ENCODE assay signal across 8 mouse cellular contexts in the genomic region with DNA sequence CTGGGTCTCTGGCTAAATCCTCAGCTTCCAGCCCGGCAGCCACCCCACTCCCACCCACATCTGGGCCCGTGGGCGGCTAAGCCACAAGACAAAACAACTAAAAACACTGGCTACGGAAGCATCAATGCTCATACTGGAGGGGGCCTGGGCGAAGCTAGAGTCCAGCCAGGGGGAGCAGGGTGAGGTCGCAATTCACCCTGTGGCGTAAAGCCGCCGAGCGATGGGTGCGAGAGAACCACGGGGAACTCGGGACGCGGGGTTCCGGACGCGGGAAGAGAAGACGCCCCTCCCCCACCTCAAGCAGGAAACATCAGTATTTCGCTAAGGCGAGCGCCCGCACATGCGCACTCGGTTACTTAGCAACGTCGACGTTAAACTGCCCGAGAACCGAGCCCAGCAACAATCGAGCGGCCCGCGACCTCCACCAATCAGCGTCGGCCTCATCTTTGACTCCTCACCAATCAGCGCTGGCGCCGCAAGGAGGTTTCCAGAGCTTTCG. TPM values are rescaled to one million over a fixed set of nuclear protein-coding genes. Genes with fewer than 3 reads are reported as not detected.
DNase-seq lines count a peak whose midpoint lies in the region; ATAC-seq and TF ChIP-seq lines count a peak whose summit lies in the region.

A gene (plus strand): TSS at position 445 of the 499 bp plus-strand sequence.

- no peaks in the 10 kb centered on the region for H3K27me3 ChIP-seq in forebrain, embryonic 15.5 days

- H3K4me1 ChIP-seq in forebrain, embryonic 15.5 days = peaks cover 41% of the 10 kb centered on the region
- peaks cover 12% of the 10 kb centered on the region for H3K4me1 ChIP-seq in lung, adult 2 months (ENCODE audit: control insufficient read depth, insufficient read depth, low read length)

- WGBS in forebrain, embryonic 15.5 days = under 1% methylated on average over 40 of the region's 40 CpGs
- under 1% methylated on average over 40 of the region's 40 CpGs for WGBS in lung, adult 2 months

- peak; percentile 100 for DNase-seq in ES-CJ7 (ENCODE audit: low read depth, low spot score)
- peak; percentile 100 for DNase-seq in cerebellum, adult 11-12 months
- peak; percentile 99 for DNase-seq in heart, postnatal 25 days (ENCODE audit: low spot score)
- peak; percentile 98 to 100 for DNase-seq in layer of hippocampus, adult 18-20 months (ENCODE audit: low spot score in 2 of 2)
- DNase-seq in lung, adult 2 months = peak; percentile 96
- DNase-seq in thymus, adult 18-20 months = peak; percentile 99

- peak; percentile 97 for ATAC-seq in forebrain, embryonic 15.5 days (replicated peaks)
- ATAC-seq in neutrophil, adult 5-6 weeks (ENCODE audit: extremely low read depth, insufficient number of reproducible peaks, low FRiP score, poor library complexity, severe bottlenecking) = peak; percentile 89

- peak within 1 kb of the TSS; percentile 92 for H3K9ac ChIP-seq in forebrain, embryonic 15.5 days (replicated peaks)

- peak within 1 kb of the TSS; percentile 64 for H3K4me3 ChIP-seq in forebrain, embryonic 15.5 days
- H3K4me3 ChIP-seq in lung, adult 2 months (replicated peaks; ENCODE audit: extremely low read depth, low read depth, low read length) = peak within 1 kb of the TSS; percentile 86

- H3K4me2 ChIP-seq in forebrain, embryonic 15.5 days (replicated peaks) = peak within 1 kb of the TSS; percentile 58

- peaks cover 19% of the 10 kb centered on the region for H3K36me3 ChIP-seq in forebrain, embryonic 15.5 days

- H3K9me3 ChIP-seq in forebrain, embryonic 15.5 days = no peaks in the 10 kb centered on the region

- intact Hi-C loops in heart, postnatal 25 days (cut with DNase I) = loop anchor here (2.0 to 10.0 kb wide), 3 partner anchors 52 to 616 kb away; a partner anchor contains a TSS

- peak within 1 kb of the TSS; percentile 98 for H3K27ac ChIP-seq in forebrain, embryonic 15.5 days (replicated peaks)

- TF ChIP-seq CTCF in lung, adult 2 months (IDR thresholded peaks at IDR 0.05; ENCODE audit: insufficient read depth, low read length) = no peak

- peak; percentile 97; the same call in 1 of the 2 replicates for TF ChIP-seq POLR2A in lung, adult 2 months (IDR thresholded peaks at IDR 0.05; ENCODE audit: borderline replicate concordance, extremely low read depth, low read depth, low read length)

RNA-seq across cellular contexts. Expression of the gene that starts here (rescaled TPM):
- polyA plus RNA-seq in forebrain, embryonic 15.5 days (2015; fragmentation: Nextera tagmentation; extraction: Ambion mirVana) = 4,659 and 4,677 TPM in 2 replicates
- 100 to 1,000 TPM; 561 to 624 TPM for total RNA-seq in heart, postnatal 25 days (2021)
- 1,000 to 10,000 TPM; 1,877 to 1,910 TPM for total RNA-seq in layer of hippocampus, adult 18-20 months (2021)
- 1,478 and 1,739 TPM in 2 replicates for polyA plus RNA-seq in lung, adult 2 months (2012; rRNA removed)
- total RNA-seq in neutrophil, adult 5-6 weeks (2017) = 1,420 and 1,558 TPM in 2 replicates

Comparison
In these comparisons a context has a peak if more than half of its experiments do, and no peak if none do; other contexts are left out.
1. Peak in every context shown above with its lines: DNase-seq, ATAC-seq, H3K4me3 ChIP-seq and H3K27ac ChIP-seq.